Mouse (Mus musculus) CH12.LX (cell line): ENCODE results near the gene Ccdc74a.

ENCODE experiments used
- CHD2 ChIP-seq: IDR thresholded peaks from 2 replicates; pipeline ENCODE4 v1.6.1; 2011; ENCODE audit warnings: low read length, improper control_type of control experiment
- CTCF ChIP-seq, 2 experiments: IDR thresholded peaks in 1 of 2; conservative IDR thresholded peaks in 1 of 2; 2 replicates each; pipeline ENCODE4 v1.5.1; 2011 to 2012; ENCODE audit warnings: low read depth in 2 of 2, low read length in 2 of 2, improper control_type of control experiment in 1 of 2, inconsistent platforms in 1 of 2, mild to moderate bottlenecking in 1 of 2, moderate library complexity in 1 of 2
- EP300 ChIP-seq: IDR thresholded peaks from 2 replicates; pipeline ENCODE4 v1.6.1; 2011; ENCODE audit warnings: low read length, improper control_type of control experiment
- JUND ChIP-seq: conservative IDR thresholded peaks from 2 replicates; pipeline ENCODE4 v1.6.1; 2011; ENCODE audit warnings: low read depth, low read length, improper control_type of control experiment
- MAFK ChIP-seq: IDR thresholded peaks from 2 replicates; pipeline ENCODE4 v1.6.1; 2011; ENCODE audit warnings: low read length, improper control_type of control experiment; ENCODE audit not compliant: insufficient replicate concordance
- MAX ChIP-seq: IDR thresholded peaks from 2 replicates; pipeline ENCODE4 v1.6.1; 2011; ENCODE audit warnings: low read length, improper control_type of control experiment
- NRF1 ChIP-seq: IDR thresholded peaks from 2 replicates; pipeline ENCODE4 v1.6.1; 2014; ENCODE audit warnings: low read depth, mild to moderate bottlenecking, inconsistent platforms, low read length, improper control_type of control experiment, moderate library complexity
- POLR2A ChIP-seq: IDR thresholded peaks from 2 replicates; pipeline ENCODE4 v1.6.1; 2011; ENCODE audit warnings: low read depth, mild to moderate bottlenecking, improper control_type of control experiment, low read length
- POLR2AphosphoS2 ChIP-seq: IDR thresholded peaks from 2 replicates; pipeline ENCODE4 v1.6.1; 2011; ENCODE audit warnings: low read depth, low read length, improper control_type of control experiment
- RCOR1 ChIP-seq: conservative IDR thresholded peaks from 2 replicates; pipeline ENCODE4 v1.6.1; 2012; ENCODE audit warnings: low read depth, mild to moderate bottlenecking, inconsistent platforms, low read length, improper control_type of control experiment
- ZC3H11A ChIP-seq: IDR thresholded peaks from 2 replicates; pipeline ENCODE4 v1.6.1; 2012; ENCODE audit warnings: low read depth, mild to moderate bottlenecking, inconsistent platforms, low read length, improper control_type of control experiment
- ZKSCAN1 ChIP-seq: IDR thresholded peaks from 2 replicates; pipeline ENCODE4 v1.6.1; 2012; ENCODE audit warnings: low read depth, inconsistent platforms, low read length, improper control_type of control experiment, borderline replicate concordance
- ZMIZ1 ChIP-seq: IDR thresholded peaks from 2 replicates; pipeline ENCODE4 v1.6.1; 2012; ENCODE audit warnings: low read depth, mild to moderate bottlenecking, inconsistent platforms, low read length, improper control_type of control experiment

DNA sequence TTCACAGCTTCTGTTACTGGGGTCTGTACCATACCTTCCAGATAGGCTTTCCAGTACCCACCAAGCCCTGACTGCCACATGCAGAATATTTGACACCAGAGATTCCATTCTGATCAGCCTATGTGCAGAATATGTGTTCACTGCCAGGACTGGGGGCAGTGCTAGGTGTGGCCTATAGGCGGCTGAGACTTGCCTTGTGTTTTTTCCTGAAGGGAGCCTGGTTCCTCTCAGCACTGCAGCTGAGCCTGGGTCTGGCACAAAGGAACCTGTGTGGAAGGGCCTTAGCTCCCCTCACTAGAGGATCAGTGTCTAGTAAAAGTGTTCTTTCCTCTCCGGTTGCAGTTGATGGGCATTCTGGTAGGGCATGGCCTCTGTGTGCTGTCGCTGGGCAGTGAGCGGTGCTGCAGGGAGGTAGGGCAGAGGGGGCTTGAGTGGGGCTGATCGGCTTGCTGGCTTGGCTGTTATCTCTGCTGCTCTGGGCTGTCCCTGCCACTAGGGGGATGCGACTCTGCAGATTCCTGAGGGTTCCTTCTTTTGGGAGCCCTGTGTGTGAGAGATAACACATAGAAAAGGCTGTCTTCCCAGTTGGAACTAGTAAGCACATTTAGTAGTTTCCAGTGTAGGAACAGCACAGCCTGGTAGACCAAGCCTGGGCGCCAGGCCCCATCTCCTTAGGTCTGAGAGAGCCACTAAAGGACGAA lies 12.6 kb upstream of the Ccdc74a start:
- TF ChIP-seq RCOR1 = no peak
- TF ChIP-seq POLR2A = no peak
- no peak for TF ChIP-seq CHD2
- TF ChIP-seq EP300 = no peak
- TF ChIP-seq JUND = no peak
- TF ChIP-seq ZC3H11A = no peak
- TF ChIP-seq ZKSCAN1 = no peak
- no peak for TF ChIP-seq MAFK
- peak in 1 of 2 experiments; percentile 37; a peak in 2 of 4 replicates for TF ChIP-seq CTCF (conservative IDR thresholded peaks at IDR 0.05 in 1 of 2, IDR thresholded peaks at IDR 0.05 in 1 of 2; ENCODE audit: low read depth in 2 of 2, low read length in 2 of 2)
- no peak for TF ChIP-seq POLR2AphosphoS2
- TF ChIP-seq MAX = no peak
- no peak for TF ChIP-seq ZMIZ1
- TF ChIP-seq NRF1 = no peak
